ENCODE assay signal across 9 mouse cellular contexts in the genomic region with DNA sequence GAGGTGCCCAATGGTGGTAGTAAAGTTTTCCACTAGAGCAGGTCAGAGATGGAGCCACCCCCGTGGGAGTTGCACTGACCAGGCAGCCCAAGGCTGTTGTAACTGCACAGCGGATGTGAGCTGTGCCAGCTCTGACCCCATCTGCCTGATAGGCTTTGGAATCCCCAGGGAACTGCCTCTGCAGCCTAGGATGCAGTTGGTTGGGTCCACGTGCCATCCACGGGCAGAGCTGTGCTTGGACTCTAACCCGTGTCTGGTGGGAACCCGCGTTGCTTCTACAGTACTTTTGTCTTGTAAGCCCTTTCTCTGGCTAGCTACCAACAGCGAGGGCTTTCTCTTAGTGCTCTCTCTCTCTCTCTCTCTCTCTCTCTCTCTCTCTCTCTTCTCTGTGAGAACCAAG. TPM values are rescaled to one million over a fixed set of nuclear protein-coding genes. Genes with fewer than 3 reads are reported as not detected.
A peak's percentile ranks its signal among the peaks of the same experiment; 100 is the strongest.
DNase-seq lines count a peak whose midpoint lies in the region; TF ChIP-seq lines count a peak whose summit lies in the region.
"Had no signal": no experiment of that assay in that cellular context is flagged by ENCODE, and none has a peak within 500 bp of the region (broad histone marks: within the 10 kb centered on the region; RNA-seq: fewer than 3 reads in every experiment).

No protein-coding gene starts in this region.

- TF ChIP-seq CTCF in heart, adult 2 months (IDR thresholded peaks at IDR 0.05), result no peak
- TF ChIP-seq CTCF in kidney, adult 2 months (conservative IDR thresholded peaks at IDR 0.05; ENCODE audit: insufficient read depth, insufficient read length, low read depth, low read length), result no peak

- peak overlapping the region; percentile 36; the same call in 1 of the 2 replicates for H3K27ac ChIP-seq in heart, adult 2 months
- peak overlapping the region; percentile 46; the same call in 1 of the 2 replicates for H3K27ac ChIP-seq in kidney, adult 2 months (ENCODE audit: insufficient read depth, low read depth, low read length)

- H3K4me3 ChIP-seq in heart, adult 2 months, result no peak overlapping the region
- no peak overlapping the region for H3K4me3 ChIP-seq in kidney, adult 2 months (ENCODE audit: insufficient read depth, low read depth, low read length)

- H3K9ac ChIP-seq in heart, adult 2 months (ENCODE audit: low read depth, low read length), result no peak overlapping the region

- TF ChIP-seq EP300 in heart, adult 2 months (IDR thresholded peaks at IDR 0.05; ENCODE audit: insufficient read depth, low read depth, low read length), result no peak

- H3K27me3 ChIP-seq in heart, adult 2 months (ENCODE audit: control insufficient read depth, insufficient read depth, low read length), result no peaks in the 10 kb centered on the region
- H3K27me3 ChIP-seq in kidney, adult 2 months (replicated peaks; ENCODE audit: control insufficient read depth, insufficient read depth, low read length), result no peaks in the 10 kb centered on the region
- H3K27me3 ChIP-seq: CH12.LX had no signal

- H3K4me1 ChIP-seq in heart, adult 2 months (ENCODE audit: control insufficient read depth, insufficient read depth, low read length), result peaks cover 43% of the 10 kb centered on the region
- H3K4me1 ChIP-seq in kidney, adult 2 months (ENCODE audit: control insufficient read depth, insufficient read depth, low read length), result peaks cover 22% of the 10 kb centered on the region

- peaks cover 7% of the 10 kb centered on the region for H3K36me3 ChIP-seq in heart, adult 2 months (ENCODE audit: control insufficient read depth, insufficient read depth, low read length)
- no peaks in the 10 kb centered on the region for H3K36me3 ChIP-seq in kidney, adult 2 months (ENCODE audit: control insufficient read depth, insufficient read depth, low read length)

- TF ChIP-seq POLR2A in heart, adult 2 months (IDR thresholded peaks at IDR 0.05; ENCODE audit: insufficient read depth, low read depth, low read length), result no peak
- TF ChIP-seq POLR2A in kidney, adult 2 months (IDR thresholded peaks at IDR 0.05; ENCODE audit: low read depth, low read length), result no peak

- peaks cover 9% of the 10 kb centered on the region for H3K79me2 ChIP-seq in heart, adult 2 months (replicated peaks; ENCODE audit: control insufficient read depth, insufficient read depth, low read length)

- DNase-seq in heart, adult 2 months, result peak; percentile 45 to 48
- no peak for DNase-seq in heart, adult 9 months (ENCODE audit: low spot score in 2 of 2)
- peak; percentile 42 for DNase-seq in ovary, adult 18-20 months (ENCODE audit: low spot score)
- DNase-seq in ovary, postnatal 14 days (ENCODE audit: low spot score), result no peak
- DNase-seq in kidney, adult 2 months, result peak; percentile 88
- DNase-seq in testis, postnatal 10 days (ENCODE audit: low spot score), result peak; percentile 56
- no peak for DNase-seq in urinary bladder, adult 2 months (ENCODE audit: low spot score)
- DNase-seq in right cerebral cortex, adult 2 months (ENCODE audit: low spot score in 2 of 2), result no peak

- WGBS in heart, adult 2 months, result 36% methylated on average over 8 of the region's 8 CpGs
- 47% methylated on average over 8 of the region's 8 CpGs for WGBS in kidney, adult 2 months

- intact Hi-C loops in heart, adult 2 months (cut with DNase I), result loop anchor here (5.0 kb wide), 1 partner anchor 34 kb away; a partner anchor contains a TSS

RNA-seq across cellular contexts. Expression of a gene that starts 36.7 kb away (rescaled TPM):
- 10 to 100 TPM; 42.9 to 45.4 TPM for total RNA-seq in heart, adult 2 months (2021)
- 27.0 and 40.5 TPM in 2 replicates for polyA plus RNA-seq in heart, adult 2 months (2012; rRNA removed)
- polyA plus RNA-seq in kidney, adult 2 months (2012; rRNA removed), result 8.1 and 8.3 TPM in 2 replicates
- 16.7 and 20.2 TPM in 2 replicates for polyA plus RNA-seq in urinary bladder, adult 2 months (2012; rRNA removed)

Comparison
In these comparisons a context has a peak if more than half of its experiments do, and no peak if none do; other contexts are left out.
1. DNase-seq: peak in heart, adult 2 months (2 of 2), ovary, adult 18-20 months (single experiment), kidney, adult 2 months (single experiment) and testis, postnatal 10 days (single experiment); none in heart, adult 9 months (0 of 2), ovary, postnatal 14 days (single experiment), urinary bladder, adult 2 months (single experiment) and right cerebral cortex, adult 2 months (0 of 2).